Mouse (Mus musculus) G1E (cell line): ENCODE results near the gene Sf3a1. TPM values are rescaled to one million over a fixed set of nuclear protein-coding genes. Genes with fewer than 3 reads are reported as not detected.

Experiments used
- ATAC-seq: 2 replicates; pipeline ENCODE4 v1.8.0; 2016; ENCODE audit warnings: mild to moderate bottlenecking; ENCODE audit not compliant: insufficient number of reproducible peaks, poor library complexity, low FRiP score, severe bottlenecking; ENCODE audit errors: extremely low read depth
- DNase-seq: peaks from one replicate; pipeline ENCODE4 v3.0.0; 2012; ENCODE audit warnings: low spot score
- H3K27me3 ChIP-seq: 2 replicates; pipeline ENCODE4 v1.6.1; 2012; ENCODE audit warnings: mild to moderate bottlenecking, low read length, inconsistent platforms; ENCODE audit not compliant: insufficient read depth
- H3K36me3 ChIP-seq: replicated peaks from 2 replicates; pipeline ENCODE3; 2012; ENCODE audit warnings: mild to moderate bottlenecking, inconsistent platforms
- H3K4me1 ChIP-seq: 2 replicates; pipeline ENCODE4 v1.6.1; 2012; ENCODE audit warnings: low read depth, low read length, inconsistent platforms, mixed read lengths; ENCODE audit not compliant: insufficient read depth
- H3K4me3 ChIP-seq: 2 replicates; pipeline ENCODE4 v1.5.1; 2012; ENCODE audit warnings: low read depth, mild to moderate bottlenecking, inconsistent platforms, low read length, moderate library complexity, mixed read lengths
- H3K9me3 ChIP-seq: replicated peaks from 2 replicates; pipeline ENCODE4 v1.6.1; 2012; ENCODE audit warnings: inconsistent platforms
- CTCF ChIP-seq: IDR thresholded peaks from 2 replicates; pipeline ENCODE4 v1.5.1; 2012; ENCODE audit warnings: low read depth, low read length, inconsistent platforms, mixed read lengths
- GATA1 ChIP-seq: IDR thresholded peaks from 2 replicates; pipeline ENCODE4 v1.6.1; 2012; ENCODE audit warnings: borderline replicate concordance, low read length, inconsistent platforms, mixed read lengths
- GATA2 ChIP-seq: IDR thresholded peaks from 2 replicates; pipeline ENCODE4 v1.6.1; 2012; ENCODE audit warnings: low read depth, low read length, inconsistent platforms, borderline replicate concordance
- POLR2AphosphoS5 ChIP-seq: IDR thresholded peaks from 2 replicates; pipeline ENCODE4 v1.6.1; 2012; ENCODE audit warnings: low read depth, low read length, inconsistent platforms; ENCODE audit not compliant: insufficient replicate concordance
- TAL1 ChIP-seq: conservative IDR thresholded peaks from 2 replicates; pipeline ENCODE4 v1.6.1; 2012; ENCODE audit warnings: low read depth, low read length, inconsistent platforms, mixed read lengths
- polyA plus RNA-seq: library from polyadenylated mRNA; stranded (reverse); fragments of >175 nt; gene quantifications from 2 replicates; pipeline ENCODE4 v1.2.3, GENCODE M21; 2012
- total RNA-seq, 2 experiments: library from RNA; stranded (forward) in 1 of 2; stranded (reverse) in 1 of 2; fragments of 200-1000 nt in 1 of 2; fragments of >200 nt in 1 of 2; fragmentation: Nextera tagmentation in 1 of 2; gene quantifications; 2 replicates each; pipeline ENCODE4 v1.2.3; 2014 to 2017

The Sf3a1 gene
- total and polyA plus RNA-seq, 3 experiments: 39.0 to 174 (median 103) TPM

DNA sequence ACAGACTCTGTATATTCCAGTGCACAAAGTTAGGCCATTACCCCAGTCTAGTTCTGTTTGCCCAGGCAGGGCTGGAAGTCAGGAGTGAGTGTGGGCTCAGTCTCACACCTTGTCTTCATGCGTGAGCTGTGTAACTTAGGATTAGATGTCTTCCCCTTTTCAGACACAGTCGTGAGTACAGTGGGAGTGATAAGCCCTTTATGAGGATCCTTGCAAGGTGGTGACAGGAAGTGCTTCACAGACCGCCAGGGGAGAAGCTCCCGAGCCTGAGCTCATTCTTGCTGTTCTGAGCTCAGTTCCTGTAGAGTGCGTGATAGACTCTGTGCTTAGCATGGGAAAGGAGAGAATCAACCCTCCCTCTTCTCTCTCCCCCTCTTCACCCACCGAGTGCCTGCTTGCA, 46.4 kb downstream of the Sf3a1 start:
- peaks cover 76% of the 10 kb centered on the region for H3K36me3 ChIP-seq
- TF ChIP-seq CTCF (no peak), POLR2AphosphoS5 (no peak), GATA1 (no peak), GATA2 (no peak), TAL1 (no peak)
- DNase-seq: peak; percentile 55
- no peaks in the 10 kb centered on the region for H3K9me3 ChIP-seq
- ATAC-seq: peak; percentile 67; the same call in 1 of the 2 replicates
- no peaks in the 10 kb centered on the region for H3K27me3 ChIP-seq
- H3K4me3 ChIP-seq: no peak overlapping the region
- H3K4me1 ChIP-seq: peaks cover 48% of the 10 kb centered on the region

DNA sequence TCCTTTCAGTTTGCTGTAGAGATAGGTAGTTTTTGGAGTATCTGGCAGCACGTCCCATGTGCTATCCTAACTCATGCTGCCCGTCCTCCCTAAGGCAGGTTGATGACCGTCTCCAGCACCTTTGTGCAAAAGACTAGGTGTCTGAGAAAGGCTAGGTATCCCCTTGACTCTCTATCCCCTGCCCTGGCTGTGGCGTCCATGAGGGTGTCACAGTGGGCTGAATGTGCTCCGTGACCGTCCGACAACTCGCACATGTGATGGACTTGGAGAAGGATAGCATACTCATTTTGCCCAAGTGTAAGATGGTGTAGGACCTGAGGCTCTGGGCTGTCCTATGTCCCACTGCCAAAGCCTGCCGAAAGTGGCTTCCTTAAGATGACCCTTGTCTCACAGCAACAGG, 47.5 kb downstream of the Sf3a1 start:
- TF ChIP-seq TAL1 (no peak), CTCF (no peak), GATA1 (no peak), GATA2 (no peak)
- Histone ChIP-seq H3K27me3 (no peaks in the 10 kb centered on the region), H3K4me3 (no peak overlapping the region), H3K36me3 (peaks cover 81% of the 10 kb centered on the region), H3K9me3 (no peaks in the 10 kb centered on the region), H3K4me1 (peaks cover 39% of the 10 kb centered on the region)
- DNase-seq (no peak), ATAC-seq (no peak)

DNA sequence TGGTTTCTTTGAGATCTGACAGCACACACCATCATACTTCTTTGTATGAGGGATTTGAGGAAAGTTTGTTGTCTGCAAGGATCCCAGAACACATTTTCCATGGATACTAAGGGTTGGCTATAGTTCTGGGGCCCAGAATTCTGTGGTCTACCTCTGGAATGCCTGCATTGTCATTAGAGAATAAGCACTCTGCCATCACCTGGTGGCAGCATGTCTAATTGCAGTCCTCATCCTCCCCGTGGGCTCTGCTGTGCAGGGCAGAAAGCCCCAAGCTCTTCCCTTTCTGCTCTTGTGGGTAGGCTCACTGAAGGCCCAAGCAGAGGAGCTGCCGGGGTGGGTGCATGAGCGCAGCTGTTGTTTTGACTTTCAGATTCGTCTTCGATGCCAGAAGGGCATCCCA, 49.4 kb downstream of the Sf3a1 start:
- peaks cover 24% of the 10 kb centered on the region for H3K4me1 ChIP-seq
- no peaks in the 10 kb centered on the region for H3K9me3 ChIP-seq
- H3K4me3 ChIP-seq: no peak overlapping the region
- ATAC-seq (no peak), DNase-seq (no peak)
- peaks cover 100% of the 10 kb centered on the region for H3K36me3 ChIP-seq
- TF ChIP-seq CTCF (no peak), GATA1 (no peak), TAL1 (no peak)
- H3K27me3 ChIP-seq: no peaks in the 10 kb centered on the region

DNA sequence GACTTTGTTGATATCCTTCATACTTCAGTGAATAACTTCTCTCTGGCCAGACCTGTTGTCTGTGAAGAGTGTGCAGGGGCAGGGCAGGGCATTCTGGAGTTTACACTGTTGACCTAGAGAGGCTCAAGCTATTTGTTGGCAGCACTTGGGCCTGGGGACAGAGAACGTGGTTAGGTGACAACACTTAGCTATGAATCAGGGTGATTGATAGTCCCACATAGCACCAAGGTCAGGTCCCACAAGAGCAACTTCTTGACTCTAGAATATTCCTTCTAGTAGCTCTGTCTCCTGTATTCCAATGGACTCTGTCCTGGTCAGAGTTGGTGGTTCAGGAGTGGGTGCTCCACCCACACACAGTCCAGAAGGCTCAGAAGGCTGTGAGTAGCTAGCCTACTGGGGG, 50.6 kb downstream of the Sf3a1 start:
- ATAC-seq (no peak), DNase-seq (no peak)
- no peak for TF ChIP-seq CTCF
- TF ChIP-seq GATA2: no peak
- no peak for TF ChIP-seq GATA1
- TF ChIP-seq TAL1: no peak
- TF ChIP-seq POLR2AphosphoS5: no peak
- Histone ChIP-seq H3K36me3 (peaks cover 100% of the 10 kb centered on the region), H3K9me3 (no peaks in the 10 kb centered on the region), H3K27me3 (no peaks in the 10 kb centered on the region), H3K4me1 (peaks cover 15% of the 10 kb centered on the region), H3K4me3 (no peak overlapping the region)

DNA sequence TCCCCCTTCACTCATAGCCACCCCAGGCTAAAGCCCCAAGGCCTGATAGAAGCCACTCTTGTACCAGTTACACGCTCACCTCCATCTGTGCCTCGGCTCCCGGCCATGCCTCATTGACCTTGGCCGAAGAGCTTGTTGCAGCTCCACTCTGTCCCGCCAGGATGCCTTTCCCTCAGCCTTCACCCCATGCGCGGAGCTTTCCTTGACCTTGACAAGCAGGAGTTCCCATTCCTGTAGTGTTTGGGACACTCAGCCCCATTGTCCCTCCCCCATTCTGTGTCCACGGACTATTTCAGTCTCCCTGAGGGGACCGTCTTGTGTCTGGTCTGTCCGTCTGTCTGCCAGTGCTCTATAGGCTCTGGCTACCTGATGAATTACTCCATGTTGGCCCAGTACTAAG, 53.0 kb downstream of the Sf3a1 start:
- no peak for DNase-seq
- Histone ChIP-seq H3K4me1 (peaks cover 18% of the 10 kb centered on the region), H3K4me3 (no peak overlapping the region), H3K9me3 (no peaks in the 10 kb centered on the region), H3K27me3 (no peaks in the 10 kb centered on the region), H3K36me3 (peaks cover 87% of the 10 kb centered on the region)
- TF ChIP-seq CTCF: no peak
- TF ChIP-seq POLR2AphosphoS5: no peak
- TF ChIP-seq GATA2: no peak
- no peak for TF ChIP-seq GATA1
- TF ChIP-seq TAL1: no peak
- ATAC-seq: no peak

DNA sequence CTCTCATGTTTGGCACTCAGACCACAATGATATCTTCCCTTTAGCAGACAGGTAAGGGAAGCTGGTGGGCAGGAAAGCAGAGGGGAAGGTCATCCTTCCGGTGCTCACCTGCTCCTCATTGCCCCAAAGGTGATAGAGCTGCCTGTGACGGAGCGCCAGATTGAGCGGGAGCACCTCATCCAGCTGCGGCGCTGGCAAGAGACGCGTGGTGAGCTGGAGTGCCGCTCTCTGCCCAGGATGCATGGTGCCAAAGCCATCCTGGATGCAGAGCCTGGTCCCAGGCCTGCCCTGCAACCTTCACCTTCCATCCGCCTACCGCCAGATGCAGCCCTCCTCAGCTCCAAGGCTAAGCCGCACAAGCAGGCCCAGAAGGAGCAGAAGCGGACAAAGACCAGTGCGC, 54.4 kb downstream of the Sf3a1 start:
- Histone ChIP-seq H3K27me3 (peaks cover 2% of the 10 kb centered on the region; the same call in 1 of the 2 replicates), H3K36me3 (peaks cover 73% of the 10 kb centered on the region), H3K9me3 (no peaks in the 10 kb centered on the region), H3K4me3 (no peak overlapping the region), H3K4me1 (peaks cover 32% of the 10 kb centered on the region)
- TF ChIP-seq TAL1 (no peak), GATA2 (no peak), CTCF (no peak), GATA1 (no peak), POLR2AphosphoS5 (no peak)
- DNase-seq (no peak), ATAC-seq (no peak)

DNA sequence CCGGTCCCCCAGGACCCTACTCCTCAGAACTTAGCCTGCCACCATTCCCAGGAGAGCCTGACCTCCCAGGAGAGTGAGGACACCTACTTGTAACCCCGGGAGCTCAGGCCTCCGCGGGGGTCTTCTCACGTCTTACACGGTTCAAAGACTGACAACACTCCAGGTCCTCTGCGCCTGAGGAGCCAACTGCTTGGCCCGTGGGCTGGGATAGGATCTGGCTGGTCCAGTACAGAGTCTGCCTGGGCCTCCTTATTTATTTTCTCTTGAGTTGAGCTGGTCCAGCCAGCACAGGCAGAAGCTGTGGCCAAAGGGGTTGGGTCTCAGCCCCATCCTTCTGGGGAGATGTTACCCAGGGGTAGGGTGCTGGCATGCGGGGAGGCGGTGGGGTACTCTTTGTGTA, 54.9 kb downstream of the Sf3a1 start:
- Histone ChIP-seq H3K9me3 (no peaks in the 10 kb centered on the region), H3K27me3 (peaks cover 2% of the 10 kb centered on the region; the same call in 1 of the 2 replicates), H3K4me3 (no peak overlapping the region), H3K4me1 (peaks cover 37% of the 10 kb centered on the region), H3K36me3 (peaks cover 69% of the 10 kb centered on the region)
- no peak for DNase-seq
- no peak for ATAC-seq
- TF ChIP-seq GATA1: no peak
- TF ChIP-seq POLR2AphosphoS5: no peak
- TF ChIP-seq CTCF: no peak
- TF ChIP-seq GATA2: no peak
- TF ChIP-seq TAL1: no peak
